Mouse (Mus musculus) leukemia stem cell, adult 10-12 weeks (primary cell): Measurements from ENCODE around the gene D630039A03Rik. TPM values are rescaled to one million over a fixed set of nuclear protein-coding genes. Genes with fewer than 3 reads are reported as not detected.

Source experiments
- polyA plus RNA-seq: library from polyadenylated mRNA; stranded (reverse); fragments of >175 nt; gene quantifications from 2 replicates; pipeline ENCODE4 v1.2.3, GENCODE M21; 2012; ENCODE audit warnings: low replicate concordance

The D630039A03Rik gene
- polyA plus RNA-seq, result not detected in 2 replicates

DNA sequence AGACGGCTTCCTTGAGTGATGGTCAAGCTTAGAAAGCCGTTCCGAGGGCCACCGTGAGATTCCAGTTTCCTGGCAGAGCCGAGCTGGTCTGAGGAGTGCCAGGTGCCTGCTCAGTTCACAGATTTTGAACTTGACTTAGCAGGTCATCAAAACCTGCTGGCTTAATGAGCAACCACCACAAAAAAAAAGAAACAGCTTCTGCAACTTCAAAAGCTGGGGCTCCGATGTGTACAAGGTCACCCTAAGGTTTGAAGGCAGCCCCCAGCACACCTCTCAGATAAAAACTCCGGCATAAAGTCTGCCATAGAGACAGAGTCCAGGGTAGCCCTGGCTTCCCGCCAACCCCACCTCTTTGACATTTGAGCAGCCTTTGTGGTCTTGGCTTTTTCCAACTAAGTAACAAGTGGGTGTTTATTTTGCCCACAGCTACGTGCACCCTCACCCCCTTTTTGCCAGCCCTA is at the start of gene D630039A03Rik:
Gene D630039A03Rik, minus strand, starts transcription at position 97 of the 461 bp plus-strand sequence.

DNA sequence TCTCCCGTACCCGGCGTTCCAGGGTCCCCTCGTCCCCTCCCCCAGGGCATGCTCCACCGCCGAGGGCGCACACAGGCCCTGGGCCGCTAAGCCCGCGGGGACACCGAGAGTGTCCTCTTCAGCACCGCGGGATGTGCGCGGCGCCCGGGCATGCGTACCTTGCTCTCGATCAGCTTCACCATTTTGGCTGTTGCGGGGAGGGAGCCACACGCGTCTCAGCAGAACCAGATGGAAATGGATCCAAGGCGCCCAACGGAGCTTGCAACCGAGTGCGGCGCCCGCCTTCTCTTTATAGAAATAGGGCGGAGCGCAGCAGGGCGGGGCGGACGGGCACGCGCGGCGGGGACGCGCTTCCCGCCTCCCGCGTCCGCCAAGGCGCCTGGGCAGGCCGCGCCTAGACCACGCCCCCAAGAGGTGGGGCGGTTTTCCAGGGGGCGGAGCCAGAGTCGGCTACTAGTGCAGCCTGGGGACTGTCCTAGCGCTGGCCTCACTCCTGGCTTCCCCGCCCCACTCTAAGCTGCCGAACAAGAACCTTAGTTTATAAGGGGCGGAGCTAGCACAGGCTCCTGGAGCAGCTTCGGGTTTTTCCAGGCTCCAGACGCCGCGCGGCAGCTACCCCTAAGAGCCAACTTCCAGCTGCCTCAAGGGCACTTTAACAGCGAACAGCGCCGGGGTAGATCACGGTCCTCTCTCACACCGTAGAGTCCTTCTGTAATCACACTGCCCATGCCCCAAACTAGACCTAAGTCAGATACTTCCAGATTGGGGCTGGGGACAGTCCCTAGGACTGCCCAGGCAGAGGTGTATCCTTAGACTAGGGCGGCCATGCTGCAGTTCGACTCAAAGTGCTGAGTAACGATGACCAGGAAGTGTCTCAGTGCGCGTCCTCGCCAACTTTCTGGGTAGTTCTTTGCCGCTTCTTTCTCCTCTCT is 40.2 kb upstream of the D630039A03Rik start, which contains the start of gene Txn1:
Gene Txn1, minus strand, starts transcription at position 383 of the 932 bp plus-strand sequence.

Other genes starting within 250 kb of the D630039A03Rik start
- gene Akap2, start 198.6 kb downstream of the D630039A03Rik start, polyA plus RNA-seq, result 0.93 and 7.5 TPM in 2 replicates
- 2.6 and 16.3 TPM in 2 replicates for gene Txn1, start 40.1 kb upstream of the D630039A03Rik start, polyA plus RNA-seq
- not detected in 2 replicates for gene Txndc8, start 92.8 kb upstream of the D630039A03Rik start, polyA plus RNA-seq